Mouse (Mus musculus) T-helper 1 cell (primary cell): ENCODE results near the gene Plekhg5.

Source experiments
- in situ Hi-C: fragments of 300-600 bp; cut with MboI, MseI; formaldehyde crosslinking; loops from one replicate; pipeline ENCODE4 v1.15.1; 2025; ENCODE audit warnings: high pct_unique_total_duplicates

Gene Plekhg5

DNA sequence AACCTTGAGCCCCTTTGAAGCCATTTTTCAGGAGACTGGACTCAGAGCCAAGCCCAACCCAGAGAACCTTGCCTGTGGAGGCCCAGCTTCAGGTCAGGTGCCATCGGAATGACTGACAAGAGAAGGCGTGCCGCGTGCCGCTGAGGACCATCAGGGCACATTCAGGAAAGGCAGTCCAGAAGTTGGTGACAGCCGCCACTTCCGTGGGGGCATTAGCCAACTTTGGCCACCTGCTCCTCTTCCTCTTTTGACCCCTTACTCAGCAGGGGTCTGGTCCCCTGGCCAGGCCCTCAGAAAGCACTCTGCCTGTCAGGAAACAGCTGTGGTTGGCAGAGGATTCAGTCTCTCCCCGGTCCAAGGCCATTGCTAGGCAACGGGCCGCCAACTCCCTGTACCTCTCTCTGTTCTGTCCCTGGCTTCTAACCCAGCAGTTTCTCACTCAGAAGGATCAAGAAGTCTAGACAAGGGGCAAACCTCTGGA, at the start of gene Plekhg5:
Plekhg5 (plus strand) TSS at position 378 of the 481 bp plus-strand sequence.
- in situ Hi-C loops = no loop called here

DNA sequence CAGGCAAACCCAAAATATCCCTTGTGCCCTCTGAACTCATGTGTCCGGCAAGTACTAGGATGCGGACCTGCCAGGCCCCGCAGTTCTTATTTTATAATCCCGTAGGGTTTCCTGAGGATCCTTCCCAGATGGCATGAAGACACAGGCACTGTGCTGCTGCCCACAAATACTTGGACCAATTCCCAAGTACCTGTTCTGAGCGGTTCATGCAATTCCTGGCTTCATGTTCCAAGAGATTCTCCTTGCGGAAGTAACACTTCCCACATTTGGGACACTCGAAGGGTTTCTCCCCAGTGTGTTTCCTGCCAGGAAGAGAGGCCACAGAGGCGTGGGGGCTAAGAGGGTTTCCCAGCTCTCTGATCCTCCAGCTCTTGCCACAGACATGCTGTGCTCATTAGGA, 49.8 kb upstream of the Plekhg5 start:
- in situ Hi-C loops = no loop called here

- in situ Hi-C loops = no loop called here
Observed at GRCm38 (mm10) chr4:152024525-152024924, 47.8 kb upstream of the Plekhg5 start.

DNA sequence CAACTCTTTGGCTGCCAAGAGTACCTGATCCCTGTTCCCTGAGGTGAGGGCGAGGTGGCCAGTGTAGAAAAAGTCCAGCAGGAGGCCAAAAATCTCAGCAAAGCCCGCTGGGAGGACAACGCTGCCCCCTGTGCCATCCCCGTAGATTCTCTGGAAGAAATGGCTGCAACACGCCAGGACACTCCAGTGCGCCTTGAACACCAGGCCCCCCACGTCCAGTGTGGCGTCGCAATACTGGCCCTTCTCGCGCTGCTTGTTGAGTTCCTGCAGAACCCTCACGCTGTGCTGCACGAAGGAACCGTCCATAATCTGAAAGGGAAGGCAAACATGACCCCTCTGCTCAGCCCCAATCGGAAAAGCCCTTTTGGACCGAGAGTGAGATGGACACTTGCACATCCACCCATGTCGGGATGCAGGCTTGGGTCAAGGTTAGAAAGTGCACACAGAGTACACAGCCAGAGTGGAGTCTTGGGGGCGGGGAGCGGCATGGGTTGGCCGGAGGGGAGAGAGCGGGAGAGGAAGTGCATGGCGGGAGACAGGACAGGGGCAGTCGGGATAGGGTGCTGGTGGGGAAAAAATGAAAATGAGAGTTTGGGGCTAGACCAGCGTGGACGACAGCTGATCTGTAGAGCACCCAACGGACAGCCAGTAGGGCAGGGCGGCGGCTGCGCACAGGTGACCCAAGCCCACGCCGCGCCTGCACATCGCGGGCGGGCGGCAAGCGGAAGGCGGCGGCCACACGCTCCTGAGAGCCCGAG, 45.4 kb upstream of the Plekhg5 start:
- in situ Hi-C loops = loop anchor here (5.0 kb wide), 1 partner anchor 45 kb away; no protein-coding TSS in a partner anchor

- in situ Hi-C loops = loop anchor here (5.0 kb wide), 1 partner anchor 45 kb away; no protein-coding TSS in a partner anchor
Observed at GRCm38 (mm10) chr4:152027524-152027923, 44.8 kb upstream of the Plekhg5 start, which contains the start of gene Zbtb48. Gene Zbtb48 (minus strand): TSS chr4:152027671.

- in situ Hi-C loops = loop anchor here (5.0 kb wide), 1 partner anchor 46 kb away; no protein-coding TSS in a partner anchor
Observed at GRCm38 (mm10) chr4:152028456-152028855, 43.8 kb upstream of the Plekhg5 start.

- in situ Hi-C loops = loop anchor here (5.0 kb wide), 1 partner anchor 47 kb away; no protein-coding TSS in a partner anchor
Observed at GRCm38 (mm10) chr4:152029087-152029486, 43.2 kb upstream of the Plekhg5 start.

GRCm38 (mm10) chr4:152029997-152030396, 42.3 kb upstream of the Plekhg5 start:
- in situ Hi-C loops = loop anchor here (5.0 kb wide), 2 partner anchors 48 to 93 kb away; no protein-coding TSS in a partner anchor

GRCm38 (mm10) chr4:152032922-152033321, 39.4 kb upstream of the Plekhg5 start:
- in situ Hi-C loops = loop anchor here (5.0 kb wide), 1 partner anchor 96 kb away; no protein-coding TSS in a partner anchor

DNA sequence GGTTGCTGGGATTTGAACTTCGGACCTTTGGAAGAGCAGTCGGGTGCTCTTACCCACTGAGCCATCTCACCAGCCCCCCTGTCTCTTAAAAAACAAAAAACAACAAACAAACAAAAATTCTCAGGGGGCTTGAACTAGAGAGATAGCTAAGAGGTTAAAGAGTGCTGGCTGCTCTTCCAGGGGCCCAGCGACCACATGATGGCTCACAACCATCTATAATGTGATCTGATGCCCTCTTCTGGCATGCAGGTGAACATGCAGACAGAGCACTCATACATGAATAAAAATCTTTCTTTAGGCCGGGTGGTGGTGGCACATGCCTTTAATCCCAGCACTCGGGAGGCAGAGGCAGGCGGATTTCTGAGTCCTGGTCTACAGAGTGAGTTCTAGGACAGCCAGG, 35.8 kb upstream of the Plekhg5 start:
- in situ Hi-C loops = loop anchor here (5.0 kb wide), 1 partner anchor 81 kb away; the partner anchor contains the start of gene Tnfrsf25

- in situ Hi-C loops = loop anchor here (5.0 kb wide), 1 partner anchor 79 kb away; the partner anchor contains the start of gene Tnfrsf25
Observed at GRCm38 (mm10) chr4:152038225-152038984, 33.9 kb upstream of the Plekhg5 start, which contains the start of gene Tas1r1. Gene Tas1r1 (minus strand): TSS chr4:152038568.

GRCm38 (mm10) chr4:152038985-152039830, 33.1 kb upstream of the Plekhg5 start, which contains the start of gene Nol9:
Gene Nol9 (plus strand): TSS chr4:152039321.
- in situ Hi-C loops = loop anchor here (5.0 kb wide), 1 partner anchor 78 kb away; the partner anchor contains the start of gene Tnfrsf25

DNA sequence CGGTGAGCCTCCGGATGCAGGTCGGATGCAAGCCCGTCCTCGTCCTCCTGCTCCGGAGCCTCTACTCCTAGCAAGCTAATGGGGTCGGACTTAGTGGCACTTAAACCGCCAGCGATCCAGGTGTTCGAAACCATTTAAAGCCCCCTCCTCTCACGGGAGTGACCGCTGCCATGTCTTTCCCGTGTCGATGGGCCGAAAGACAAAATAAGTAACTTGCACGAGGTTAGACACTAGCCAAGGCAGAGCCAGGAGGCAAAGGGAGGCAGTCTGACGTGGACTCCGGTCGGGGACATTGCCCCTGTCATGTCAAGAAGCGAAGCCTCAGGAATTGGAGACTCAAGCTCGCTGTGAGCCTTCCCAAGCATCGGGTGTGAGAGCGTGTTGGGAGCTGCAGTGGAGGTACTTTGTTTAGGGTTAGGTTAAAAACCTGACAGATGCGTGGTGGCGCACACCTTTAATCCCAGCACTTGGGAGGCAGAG, 32.4 kb upstream of the Plekhg5 start:
- in situ Hi-C loops = loop anchor here (5.0 kb wide), 1 partner anchor 77 kb away; the partner anchor contains the start of gene Tnfrsf25

GRCm38 (mm10) chr4:152041924-152042641, 30.2 kb upstream of the Plekhg5 start:
- in situ Hi-C loops = no loop called here

- in situ Hi-C loops = no loop called here
Observed at GRCm38 (mm10) chr4:152043171-152043570, 29.1 kb upstream of the Plekhg5 start.

DNA sequence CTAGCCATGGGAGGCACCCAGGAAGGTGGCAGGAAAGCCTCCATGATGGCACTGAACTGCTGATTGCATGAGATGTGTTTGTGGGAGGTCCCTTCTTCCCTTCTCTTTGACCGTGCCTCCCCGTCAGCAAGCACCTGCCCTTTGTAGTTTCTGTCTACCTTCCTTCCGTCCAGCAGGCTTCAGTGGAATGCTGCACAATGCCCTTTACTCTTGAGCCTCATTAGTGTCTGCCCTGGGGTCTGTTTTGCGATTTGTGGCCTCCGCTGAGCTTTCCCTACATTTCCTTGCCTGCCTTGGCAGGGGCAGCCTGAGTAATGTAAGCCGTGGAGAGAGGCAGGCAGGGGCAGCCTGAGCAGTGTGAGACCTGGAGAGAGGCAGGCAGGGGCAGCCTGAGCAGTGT, 27.7 kb upstream of the Plekhg5 start:
- in situ Hi-C loops = no loop called here

GRCm38 (mm10) chr4:152062390-152063110, 9.7 kb upstream of the Plekhg5 start:
- in situ Hi-C loops = no loop called here

GRCm38 (mm10) chr4:152067280-152067679, 5.0 kb upstream of the Plekhg5 start:
- in situ Hi-C loops = no loop called here

GRCm38 (mm10) chr4:152068166-152068724, 4.1 kb upstream of the Plekhg5 start:
- in situ Hi-C loops = no loop called here
